Mouse (Mus musculus) heart, adult 2 months (tissue): ENCODE data around the gene Dglucy. TPM values are rescaled to one million over a fixed set of nuclear protein-coding genes. Genes with fewer than 3 reads are reported as not detected.
A peak's percentile ranks its signal among the peaks of the same experiment; 100 is the strongest.

Experiments used
- DNase-seq, 2 experiments: peaks; one replicate each; pipeline ENCODE4 v3.0.0; 2021
- H3K27ac ChIP-seq: fragments of 200-600 bp; 2 replicates; pipeline ENCODE4 v1.8.1; 2022
- H3K27me3 ChIP-seq: fragments of 200-500 bp; 2 replicates; pipeline ENCODE4 v1.6.1; 2012; ENCODE audit warnings: mild to moderate bottlenecking, low read length, inconsistent platforms, mixed read lengths; ENCODE audit not compliant: control insufficient read depth, insufficient read depth
- H3K36me3 ChIP-seq: fragments of 200-500 bp; 2 replicates; pipeline ENCODE4 v1.6.1; 2012; ENCODE audit warnings: low read length, inconsistent platforms; ENCODE audit not compliant: control insufficient read depth, insufficient read depth
- H3K4me1 ChIP-seq: fragments of 200-500 bp; 2 replicates; pipeline ENCODE4 v1.6.1; 2011; ENCODE audit warnings: low read length; ENCODE audit not compliant: control insufficient read depth, insufficient read depth
- H3K4me3 ChIP-seq: fragments of 200-600 bp; 2 replicates; pipeline ENCODE4 v1.8.1; 2022
- H3K79me2 ChIP-seq: fragments of 200-500 bp; replicated peaks from 2 replicates; pipeline ENCODE4 v1.6.1; 2012; ENCODE audit warnings: mild to moderate bottlenecking, inconsistent platforms, low read length, moderate library complexity, mixed read lengths; ENCODE audit not compliant: control insufficient read depth, insufficient read depth
- H3K9ac ChIP-seq: fragments of 200-500 bp; 2 replicates; pipeline ENCODE4 v1.6.1; 2012; ENCODE audit warnings: low read depth, mild to moderate bottlenecking, control low read depth, inconsistent platforms, low read length, mixed read lengths
- CTCF ChIP-seq: fragments of 200-600 bp; IDR thresholded peaks from 2 replicates; pipeline ENCODE4 v1.8.1; 2022; ENCODE audit warnings: antibody characterized with exemption, mild to moderate bottlenecking, moderate library complexity
- EP300 ChIP-seq: fragments of 200-500 bp; IDR thresholded peaks from 2 replicates; pipeline ENCODE4 v1.6.1; 2011; ENCODE audit warnings: low read depth, low read length, control low read depth; ENCODE audit not compliant: insufficient read depth
- POLR2A ChIP-seq: fragments of 200-500 bp; IDR thresholded peaks from 2 replicates; pipeline ENCODE4 v1.6.1; 2011; ENCODE audit warnings: mild to moderate bottlenecking, low read depth, low read length, control low read depth; ENCODE audit not compliant: insufficient read depth
- WGBS: fragments of 180-500 bp; shearing (Covaris S2); methylation state at CpG from one replicate; pipeline ENCODE4 v1.1.7; 2018; 5-methylcytosine and 5-hydroxymethylcytosine counted together
- intact Hi-C: fragments of 180-260 bp; cut with DNase I; formaldehyde crosslinking; loops from one replicate; pipeline ENCODE4 v1.15.1; 2025
- polyA plus RNA-seq: library from polyadenylated mRNA; depleted of rRNA; stranded (reverse); fragments of >200 nt; gene quantifications from 2 replicates; pipeline ENCODE4 v1.2.3, GENCODE M21; 2012
- total RNA-seq, 2 experiments: library from RNA; stranded (reverse); gene quantifications; 2 replicates each; pipeline ENCODE4 v1.2.3; 2021

The Dglucy gene
- total and polyA plus RNA-seq, 3 experiments: 36.8 to 64.0 (median 60.9) TPM

DNA sequence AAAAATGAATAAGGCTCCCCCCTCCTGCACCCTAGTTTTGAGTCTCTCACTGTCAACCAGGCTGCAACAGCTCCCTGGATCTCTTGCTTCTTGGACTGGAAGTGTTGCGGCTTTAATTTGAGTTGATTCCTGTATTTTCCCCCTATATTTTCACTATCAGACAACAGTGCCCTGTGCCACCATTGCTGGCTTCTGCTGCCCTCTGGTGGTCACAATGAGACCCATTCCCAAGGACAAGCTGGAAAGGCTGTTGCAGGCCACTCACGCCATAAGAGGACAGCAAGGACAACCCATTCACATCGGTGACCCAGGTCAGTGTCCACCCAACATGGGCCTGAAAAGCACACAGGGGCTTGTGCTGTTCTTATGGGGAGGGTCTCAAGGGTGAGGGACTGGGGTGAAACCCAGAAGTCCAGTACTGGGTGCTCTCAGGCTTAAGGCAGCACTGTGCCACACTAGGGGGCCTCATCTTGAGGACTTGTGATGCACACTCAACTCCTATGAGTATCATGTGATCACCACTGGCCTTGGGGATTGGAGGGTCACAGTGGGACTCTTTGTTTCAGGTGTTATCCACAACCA, 62.4 kb downstream of the Dglucy start:
- TF ChIP-seq CTCF (peak; percentile 96), EP300 (peak; percentile 93), POLR2A (peak; percentile 16; the same call in 1 of the 2 replicates)
- H3K4me1 ChIP-seq: peaks cover 14% of the 10 kb centered on the region
- no peak overlapping the region for H3K4me3 ChIP-seq
- no peaks in the 10 kb centered on the region for H3K36me3 ChIP-seq
- intact Hi-C loops: loop anchor here (1.0 to 10.0 kb wide), 6 partner anchors 69 to 263 kb away; no protein-coding TSS in a partner anchor
- peak; percentile 79 to 84 for DNase-seq
- no peak overlapping the region for H3K9ac ChIP-seq
- no peak overlapping the region; the same call in 1 of the 2 replicates for H3K27ac ChIP-seq
- H3K27me3 ChIP-seq: no peaks in the 10 kb centered on the region
- H3K79me2 ChIP-seq: no peaks in the 10 kb centered on the region
- 6% methylated on average over 3 of the region's 3 CpGs for WGBS

DNA sequence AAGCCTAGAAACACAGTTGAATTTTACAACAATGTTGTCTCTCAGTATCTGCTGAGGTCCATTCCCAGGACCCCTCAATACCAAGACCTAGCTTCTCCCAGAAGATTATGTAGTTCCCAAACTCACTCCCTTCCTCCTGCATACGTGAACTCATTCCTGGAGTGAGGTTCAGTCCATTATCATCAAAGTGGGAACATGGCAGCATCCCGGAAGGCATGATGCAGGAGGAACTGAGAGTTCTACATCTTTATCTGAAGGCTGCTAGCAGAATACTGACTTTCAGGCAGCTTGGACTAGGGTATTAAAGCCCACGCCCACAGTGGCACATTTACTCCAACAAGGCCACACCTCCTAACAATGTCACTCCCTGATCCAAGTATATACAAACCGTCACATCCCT, 64.3 kb downstream of the Dglucy start:
- Histone ChIP-seq H3K27me3 (no peaks in the 10 kb centered on the region), H3K4me1 (peaks cover 11% of the 10 kb centered on the region), H3K9ac (no peak overlapping the region), H3K36me3 (no peaks in the 10 kb centered on the region), H3K79me2 (no peaks in the 10 kb centered on the region), H3K27ac (no peak overlapping the region), H3K4me3 (no peak overlapping the region)
- intact Hi-C loops: loop anchor here (5.0 to 10.0 kb wide), 2 partner anchors 186 to 238 kb away; no protein-coding TSS in a partner anchor
- no peak for DNase-seq
- 87% methylated on average over 4 of the region's 4 CpGs for WGBS
- TF ChIP-seq EP300: no peak
- no peak for TF ChIP-seq POLR2A
- no peak for TF ChIP-seq CTCF

DNA sequence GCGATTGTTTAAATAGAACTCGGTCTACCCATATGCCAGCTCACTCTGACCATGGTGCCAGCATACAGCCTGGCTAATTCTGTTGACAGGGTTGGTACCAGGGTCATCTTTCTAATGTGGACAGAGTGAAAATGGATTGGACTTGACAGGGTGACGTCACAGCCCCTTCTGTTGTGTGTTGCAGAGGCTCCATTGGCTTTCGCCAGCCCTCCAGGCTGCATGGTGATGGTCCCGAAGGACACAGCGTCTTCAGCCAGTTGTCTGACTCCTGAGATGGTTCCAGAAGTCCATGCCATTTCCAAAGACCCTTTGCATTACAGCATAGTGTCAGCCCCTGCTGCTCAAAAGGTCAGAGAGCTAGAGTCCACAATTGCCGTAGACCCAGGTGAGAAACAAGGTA, 65.7 kb downstream of the Dglucy start:
- intact Hi-C loops: loop anchor here (5.0 to 10.0 kb wide), 2 partner anchors 187 to 240 kb away; no protein-coding TSS in a partner anchor
- Histone ChIP-seq H3K27me3 (no peaks in the 10 kb centered on the region), H3K4me1 (peaks cover 5% of the 10 kb centered on the region), H3K4me3 (no peak overlapping the region), H3K27ac (no peak overlapping the region), H3K36me3 (no peaks in the 10 kb centered on the region), H3K79me2 (no peaks in the 10 kb centered on the region), H3K9ac (no peak overlapping the region)
- 86% methylated on average over 7 of the region's 7 CpGs for WGBS
- no peak for DNase-seq
- TF ChIP-seq POLR2A (no peak), EP300 (no peak), CTCF (no peak)

DNA sequence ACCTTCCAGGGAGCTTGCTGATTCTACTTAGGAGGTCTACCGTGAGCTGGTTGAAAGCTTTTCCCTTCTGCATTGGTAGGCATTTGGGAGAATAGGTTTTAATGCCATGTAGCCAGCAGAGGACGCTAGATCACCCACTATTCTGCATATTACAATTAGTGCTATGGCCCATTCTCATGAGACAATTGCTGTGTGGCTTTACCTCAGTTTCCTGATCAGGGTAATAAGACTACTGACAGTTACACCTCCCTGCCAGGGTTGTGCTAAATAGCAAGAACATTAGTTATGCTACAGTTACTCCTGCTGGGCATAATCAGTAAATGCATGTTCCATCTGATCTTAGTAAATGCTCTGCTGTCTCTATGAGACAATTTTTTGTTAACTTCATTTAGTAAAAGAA, 67.0 kb downstream of the Dglucy start:
- H3K9ac ChIP-seq: no peak overlapping the region
- no peaks in the 10 kb centered on the region for H3K79me2 ChIP-seq
- peaks cover 3% of the 10 kb centered on the region; the same call in 1 of the 2 replicates for H3K4me1 ChIP-seq
- no peak overlapping the region for H3K27ac ChIP-seq
- no peaks in the 10 kb centered on the region for H3K36me3 ChIP-seq
- 43% methylated on average over 2 of the region's 2 CpGs for WGBS
- peak; percentile 28; the same call in 1 of the 2 replicates for TF ChIP-seq CTCF
- TF ChIP-seq POLR2A: no peak
- no peak for TF ChIP-seq EP300
- H3K4me3 ChIP-seq: no peak overlapping the region
- intact Hi-C loops: loop anchor here (10.0 kb wide), 1 partner anchor 241 kb away; no protein-coding TSS in a partner anchor
- H3K27me3 ChIP-seq: no peaks in the 10 kb centered on the region
- DNase-seq: no peak

DNA sequence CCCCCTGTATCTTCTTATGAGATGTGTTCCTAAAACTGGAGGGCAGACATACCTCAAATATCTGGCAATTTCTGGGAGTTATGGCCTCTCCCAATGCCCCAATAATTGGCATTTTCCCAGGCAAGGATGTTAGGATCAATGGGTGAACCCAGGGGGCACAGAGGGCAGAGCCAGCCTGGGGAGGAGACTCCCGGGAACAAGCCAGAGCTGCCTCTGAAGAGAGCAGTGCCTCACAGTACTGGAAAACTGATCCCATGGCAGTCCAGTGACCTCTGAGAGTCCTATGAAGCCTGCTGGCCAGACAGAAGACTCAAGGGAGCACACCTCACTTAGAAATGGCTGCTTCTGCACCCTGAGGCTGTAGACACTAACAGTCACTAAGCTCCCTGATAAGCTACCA, 67.7 kb downstream of the Dglucy start:
- TF ChIP-seq CTCF: no peak
- TF ChIP-seq EP300: no peak
- TF ChIP-seq POLR2A: no peak
- Histone ChIP-seq H3K9ac (no peak overlapping the region), H3K27me3 (no peaks in the 10 kb centered on the region), H3K36me3 (no peaks in the 10 kb centered on the region), H3K4me3 (no peak overlapping the region), H3K79me2 (no peaks in the 10 kb centered on the region), H3K27ac (no peak overlapping the region), H3K4me1 (no peaks in the 10 kb centered on the region)
- 44% methylated on average over 1 of the region's 1 CpGs for WGBS
- intact Hi-C loops: loop anchor here (10.0 kb wide), 1 partner anchor 242 kb away; no protein-coding TSS in a partner anchor
- no peak for DNase-seq

DNA sequence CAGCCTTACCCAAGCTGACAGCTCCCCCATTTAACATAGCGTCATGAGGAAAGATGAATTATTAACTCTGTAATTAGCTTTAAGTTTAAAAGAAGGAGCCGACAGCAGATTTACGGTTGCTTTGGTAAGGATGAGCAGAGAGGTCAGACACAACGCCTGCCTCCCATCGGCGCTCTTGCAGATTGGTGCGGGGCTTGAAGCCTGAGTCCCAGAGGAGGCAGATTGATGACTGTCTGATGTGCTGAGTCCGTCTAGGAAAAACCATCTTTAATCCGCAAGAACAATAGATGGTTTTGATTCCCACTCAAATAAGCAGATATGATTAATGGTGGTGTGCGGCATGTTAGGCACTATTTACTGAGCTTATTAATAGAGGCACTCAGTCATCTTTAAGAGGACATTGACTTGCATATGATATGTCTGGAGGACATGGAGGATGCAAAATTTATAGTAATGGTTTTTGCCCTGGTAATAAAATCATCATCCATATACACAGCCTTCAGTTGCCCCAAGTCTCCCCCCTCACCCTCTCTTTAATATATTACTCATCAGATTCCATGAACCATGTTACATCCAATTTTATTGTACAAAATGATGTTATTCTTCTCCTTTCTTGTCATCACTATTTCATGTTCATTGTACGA, 68.7 kb downstream of the Dglucy start:
- 86% methylated on average over 11 of the region's 11 CpGs for WGBS
- intact Hi-C loops: loop anchor here (10.0 kb wide), 1 partner anchor 243 kb away; no protein-coding TSS in a partner anchor
- Histone ChIP-seq H3K36me3 (no peaks in the 10 kb centered on the region), H3K27ac (no peak overlapping the region), H3K4me3 (no peak overlapping the region), H3K27me3 (no peaks in the 10 kb centered on the region), H3K4me1 (no peaks in the 10 kb centered on the region), H3K9ac (no peak overlapping the region), H3K79me2 (no peaks in the 10 kb centered on the region)
- no peak for TF ChIP-seq POLR2A
- TF ChIP-seq EP300: no peak
- TF ChIP-seq CTCF: no peak
- DNase-seq: no peak
